Mouse (Mus musculus): Measurements from ENCODE around the gene Wdr25.

DNA sequence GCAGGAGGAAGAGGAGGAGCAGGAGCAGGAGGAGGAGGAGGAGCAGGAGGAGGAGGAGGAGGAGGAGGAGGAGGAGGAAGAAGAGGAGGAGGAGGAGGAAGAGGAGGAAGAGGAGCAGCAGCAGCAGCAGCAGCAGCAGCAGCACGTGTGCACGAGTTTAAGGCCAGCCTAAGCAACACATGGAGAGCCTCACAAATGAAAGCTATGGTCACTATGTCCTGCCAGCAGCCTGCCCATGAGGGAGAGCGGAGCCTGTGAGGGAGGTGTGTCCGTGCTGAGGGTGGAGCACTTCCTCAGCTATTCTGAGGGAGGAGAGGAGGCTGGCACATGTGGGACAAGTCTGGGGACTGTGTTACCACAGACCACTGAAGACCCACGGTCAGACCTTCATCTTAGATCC, 20.3 kb upstream of the Wdr25 start:
- TF ChIP-seq CHD2 (IDR thresholded peaks at IDR 0.05; ENCODE audit: low read depth, low read length) (no peak), ZC3H11A (IDR thresholded peaks at IDR 0.05; ENCODE audit: borderline replicate concordance, low read depth, low read length) (no peak), MAFK (IDR thresholded peaks at IDR 0.05; ENCODE audit: insufficient read depth, low read depth, low read length) (no peak), HCFC1 (IDR thresholded peaks at IDR 0.05; ENCODE audit: borderline replicate concordance, insufficient read depth, low read length) (no peak), ZNF384 (IDR thresholded peaks at IDR 0.05; ENCODE audit: low read depth, low read length) (no peak)
